Comparison of ENCODE assay signal across 12 mouse cellular contexts in the genomic region with DNA sequence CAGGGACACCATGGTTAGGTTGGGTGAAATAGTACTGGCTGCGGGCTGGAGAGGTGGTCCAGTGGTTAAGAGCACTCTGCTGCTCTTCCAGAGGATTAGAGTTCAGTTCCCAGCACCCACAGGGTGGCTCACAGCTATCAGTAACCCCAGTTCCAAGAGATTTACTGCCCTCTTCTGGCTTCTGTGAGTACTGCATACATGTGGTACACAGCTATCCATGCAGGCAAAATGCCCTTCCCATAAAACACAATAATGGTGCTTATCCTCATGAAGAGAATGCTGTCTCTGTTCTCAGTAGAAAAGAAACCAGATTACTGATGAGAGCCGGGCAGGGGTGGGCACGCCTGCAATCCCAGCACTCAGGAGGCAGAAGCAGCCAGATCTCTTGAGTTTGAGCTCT.
DNase-seq lines count a peak whose midpoint lies in the region; ATAC-seq and TF ChIP-seq lines count a peak whose summit lies in the region.
"Had no signal": no experiment of that assay in that cellular context is flagged by ENCODE, and none has a peak within 500 bp of the region (broad histone marks: within the 10 kb centered on the region; RNA-seq: fewer than 3 reads in every experiment).

No protein-coding gene starts in this region.

- no peak overlapping the region for H3K9ac ChIP-seq in intestine, postnatal 0 days (ENCODE audit: low read depth, low read length)
- no peak overlapping the region for H3K9ac ChIP-seq in intestine, embryonic 16.5 days (ENCODE audit: low read depth, low read length)
- no peak overlapping the region for H3K9ac ChIP-seq in midbrain, postnatal 0 days (replicated peaks; ENCODE audit: low read length, poor library complexity, severe bottlenecking)
- no peak overlapping the region for H3K9ac ChIP-seq in midbrain, embryonic 13.5 days (replicated peaks)
- H3K9ac ChIP-seq in MEL (ENCODE audit: control insufficient read depth, low read depth, low read length, poor library complexity, severe bottlenecking) = no peak overlapping the region
- H3K9ac ChIP-seq in stomach, postnatal 0 days (ENCODE audit: low read length) = no peak overlapping the region
- H3K9ac ChIP-seq: liver, embryonic 13.5 days had no signal

- no peaks in the 10 kb centered on the region for H3K27me3 ChIP-seq in intestine, postnatal 0 days (replicated peaks; ENCODE audit: control insufficient read depth, insufficient read depth, low read length)
- no peaks in the 10 kb centered on the region for H3K27me3 ChIP-seq in intestine, embryonic 16.5 days (replicated peaks; ENCODE audit: control insufficient read depth, insufficient read depth, low read length)
- H3K27me3 ChIP-seq in midbrain, postnatal 0 days (ENCODE audit: insufficient read depth, low read length) = no peaks in the 10 kb centered on the region
- H3K27me3 ChIP-seq in midbrain, embryonic 13.5 days = no peaks in the 10 kb centered on the region
- no peaks in the 10 kb centered on the region for H3K27me3 ChIP-seq in MEL (ENCODE audit: control insufficient read depth in 1 of 2, insufficient read depth in 2 of 2, low read length in 2 of 2)
- H3K27me3 ChIP-seq in stomach, postnatal 0 days (ENCODE audit: control insufficient read depth, insufficient read depth, low read length) = no peaks in the 10 kb centered on the region
- H3K27me3 ChIP-seq: liver, embryonic 13.5 days had no signal

- peak; percentile 50 for TF ChIP-seq CTCF in intestine, postnatal 0 days (IDR thresholded peaks at IDR 0.05; ENCODE audit: low read depth)
- peak; percentile 31; the same call in 1 of the 2 replicates for TF ChIP-seq CTCF in midbrain, postnatal 0 days (IDR thresholded peaks at IDR 0.05)
- peak; percentile 13 to 61 (median 46); a peak in 4 of 6 replicates for TF ChIP-seq CTCF in MEL (IDR thresholded peaks at IDR 0.05 in 2 of 3, conservative IDR thresholded peaks at IDR 0.05 in 1 of 3; ENCODE audit: control insufficient read depth in 1 of 3, insufficient read depth in 1 of 3, low read depth in 2 of 3, low read length in 3 of 3, poor library complexity in 1 of 3, severe bottlenecking in 1 of 3)
- TF ChIP-seq CTCF in stomach, postnatal 0 days (IDR thresholded peaks at IDR 0.05; ENCODE audit: low read depth) = peak; percentile 36

- no peaks in the 10 kb centered on the region for H3K79me2 ChIP-seq in MEL (ENCODE audit: control insufficient read depth, insufficient read depth, low read length, poor library complexity)

- peak; percentile 19 for TF ChIP-seq RAD21 in MEL (IDR thresholded peaks at IDR 0.05; ENCODE audit: low read depth, low read length)

- no peak for ATAC-seq in intestine, postnatal 0 days
- ATAC-seq in intestine, embryonic 16.5 days = no peak
- ATAC-seq in midbrain, postnatal 0 days (ENCODE audit: low FRiP score) = no peak
- ATAC-seq in midbrain, embryonic 13.5 days = no peak
- no peak for ATAC-seq in stomach, postnatal 0 days (ENCODE audit: low FRiP score, low TSS enrichment)
- no peak for ATAC-seq in megakaryocyte, adult 5-6 weeks (ENCODE audit: poor library complexity, severe bottlenecking)
- ATAC-seq: activated CD4-positive, CD25-positive, alpha-beta regulatory T cell, adult 4 months had no signal

- no peak overlapping the region for H3K4me2 ChIP-seq in intestine, postnatal 0 days (replicated peaks; ENCODE audit: low read depth)
- H3K4me2 ChIP-seq in intestine, embryonic 16.5 days (ENCODE audit: low read depth, low read length) = no peak overlapping the region
- no peak overlapping the region for H3K4me2 ChIP-seq in midbrain, postnatal 0 days (ENCODE audit: low read depth, low read length, poor library complexity, severe bottlenecking)
- H3K4me2 ChIP-seq in midbrain, embryonic 13.5 days (replicated peaks) = no peak overlapping the region
- H3K4me2 ChIP-seq in stomach, postnatal 0 days (replicated peaks; ENCODE audit: low read depth) = no peak overlapping the region
- H3K4me2 ChIP-seq: liver, embryonic 13.5 days had no signal

- 92% methylated on average over 3 of the region's 3 CpGs for WGBS in intestine, postnatal 0 days
- 90% methylated on average over 3 of the region's 3 CpGs for WGBS in intestine, embryonic 16.5 days
- 95% methylated on average over 3 of the region's 3 CpGs for WGBS in midbrain, postnatal 0 days
- 99% methylated on average over 3 of the region's 3 CpGs for WGBS in midbrain, embryonic 13.5 days
- 94% methylated on average over 3 of the region's 3 CpGs for WGBS in stomach, postnatal 0 days

- TF ChIP-seq EP300 in MEL (IDR thresholded peaks at IDR 0.05; ENCODE audit: low read depth in 1 of 2, low read length in 2 of 2) = no peak
- TF ChIP-seq EP300 in stomach, postnatal 0 days (optimal IDR thresholded peaks at IDR 0.05) = no peak

- no peaks in the 10 kb centered on the region for H3K4me1 ChIP-seq in intestine, postnatal 0 days (replicated peaks; ENCODE audit: control insufficient read depth, insufficient read depth, low read length)
- no peaks in the 10 kb centered on the region for H3K4me1 ChIP-seq in intestine, embryonic 16.5 days (ENCODE audit: control insufficient read depth, insufficient read depth, low read length)
- H3K4me1 ChIP-seq in midbrain, postnatal 0 days (ENCODE audit: insufficient read depth, low read length) = no peaks in the 10 kb centered on the region
- peaks cover 7% of the 10 kb centered on the region; the same call in 1 of the 2 replicates for H3K4me1 ChIP-seq in midbrain, embryonic 13.5 days (replicated peaks)
- H3K4me1 ChIP-seq in MEL (ENCODE audit: control insufficient read depth in 1 of 2, insufficient read depth in 2 of 2, low read length in 2 of 2) = no peaks in the 10 kb centered on the region
- H3K4me1 ChIP-seq in stomach, postnatal 0 days (replicated peaks; ENCODE audit: control insufficient read depth, insufficient read depth) = no peaks in the 10 kb centered on the region

- no peak for DNase-seq in midbrain, postnatal 0 days (ENCODE audit: low spot score)
- peak; percentile 45 for DNase-seq in MEL (ENCODE audit: low read depth, low spot score)
- no peak for DNase-seq in stomach, postnatal 0 days (ENCODE audit: low spot score)
- DNase-seq: cerebellum, adult 9-11 months; heart, postnatal 36 days; kidney, adult 11 months; liver, embryonic 13.5 days had no signal

- H3K27ac ChIP-seq in intestine, postnatal 0 days (ENCODE audit: low read depth, low read length) = no peak overlapping the region
- H3K27ac ChIP-seq in intestine, embryonic 16.5 days (ENCODE audit: low read length) = no peak overlapping the region
- no peak overlapping the region for H3K27ac ChIP-seq in midbrain, postnatal 0 days (ENCODE audit: low read depth, low read length)
- no peak overlapping the region for H3K27ac ChIP-seq in midbrain, embryonic 13.5 days
- no peak overlapping the region for H3K27ac ChIP-seq in MEL (ENCODE audit: control insufficient read depth, low read depth, low read length)
- no peak overlapping the region for H3K27ac ChIP-seq in stomach, postnatal 0 days (replicated peaks)
- H3K27ac ChIP-seq: liver, embryonic 13.5 days had no signal

- no peaks in the 10 kb centered on the region for H3K36me3 ChIP-seq in intestine, postnatal 0 days (ENCODE audit: control insufficient read depth, insufficient read depth)
- H3K36me3 ChIP-seq in intestine, embryonic 16.5 days (ENCODE audit: control insufficient read depth, insufficient read depth, low read length) = no peaks in the 10 kb centered on the region
- no peaks in the 10 kb centered on the region for H3K36me3 ChIP-seq in midbrain, postnatal 0 days (ENCODE audit: insufficient read depth, low read length)
- H3K36me3 ChIP-seq in midbrain, embryonic 13.5 days = 0 out of 2 replicates have a peak, but pooled peaks cover 1% of the 10 kb centered on the region
- H3K36me3 ChIP-seq in MEL (ENCODE audit: control insufficient read depth in 1 of 2, insufficient read depth in 2 of 2, low read length in 2 of 2) = no peaks in the 10 kb centered on the region
- no peaks in the 10 kb centered on the region for H3K36me3 ChIP-seq in stomach, postnatal 0 days (ENCODE audit: control insufficient read depth, insufficient read depth, low read length)

- H3K9me3 ChIP-seq in intestine, postnatal 0 days (ENCODE audit: control insufficient read depth) = no peaks in the 10 kb centered on the region
- no peaks in the 10 kb centered on the region for H3K9me3 ChIP-seq in intestine, embryonic 16.5 days (ENCODE audit: control insufficient read depth, low read length)
- no peaks in the 10 kb centered on the region for H3K9me3 ChIP-seq in midbrain, postnatal 0 days (ENCODE audit: low read length)
- no peaks in the 10 kb centered on the region; the same call in 1 of the 2 replicates for H3K9me3 ChIP-seq in midbrain, embryonic 13.5 days
- H3K9me3 ChIP-seq in MEL (replicated peaks; ENCODE audit: insufficient read depth, low read length) = no peaks in the 10 kb centered on the region
- H3K9me3 ChIP-seq in stomach, postnatal 0 days (ENCODE audit: control insufficient read depth, low read length) = no peaks in the 10 kb centered on the region
- H3K9me3 ChIP-seq: liver, embryonic 13.5 days had no signal

- H3K4me3 ChIP-seq in intestine, postnatal 0 days (ENCODE audit: low read depth, low read length) = no peak overlapping the region
- no peak overlapping the region for H3K4me3 ChIP-seq in intestine, embryonic 16.5 days (ENCODE audit: low read length)
- no peak overlapping the region for H3K4me3 ChIP-seq in midbrain, postnatal 0 days (ENCODE audit: low read depth, low read length)
- no peak overlapping the region for H3K4me3 ChIP-seq in midbrain, embryonic 13.5 days (replicated peaks)
- no peak overlapping the region for H3K4me3 ChIP-seq in MEL (ENCODE audit: control insufficient read depth in 1 of 2, insufficient read depth in 1 of 2, low read depth in 2 of 2, low read length in 2 of 2)
- H3K4me3 ChIP-seq in stomach, postnatal 0 days (ENCODE audit: low read depth, low read length) = no peak overlapping the region
- H3K4me3 ChIP-seq: liver, embryonic 13.5 days had no signal

- no peak for TF ChIP-seq POLR2A in MEL (IDR thresholded peaks at IDR 0.05; ENCODE audit: control insufficient read depth in 1 of 2, insufficient read depth in 1 of 2, low read depth in 1 of 2, low read length in 2 of 2, poor library complexity in 1 of 2)

TF ChIP-seq in MEL, 35 proteins besides CTCF, POLR2A, EP300 and RAD21 (continues in another document):
- no peak for TF ChIP-seq RCOR1 (IDR thresholded peaks at IDR 0.05; ENCODE audit: low read depth, low read length)
- TF ChIP-seq SMC3 (IDR thresholded peaks at IDR 0.05; ENCODE audit: low read depth, low read length) = no peak; the same call in 1 of the 2 replicates
- TF ChIP-seq MYB (IDR thresholded peaks at IDR 0.05; ENCODE audit: low read depth, low read length) = no peak
- no peak for TF ChIP-seq E2F4 (IDR thresholded peaks at IDR 0.05; ENCODE audit: borderline replicate concordance, low read depth, low read length)
- TF ChIP-seq ZKSCAN1 (IDR thresholded peaks at IDR 0.05; ENCODE audit: low read depth, low read length) = no peak
- no peak for TF ChIP-seq CHD2 (IDR thresholded peaks at IDR 0.05; ENCODE audit: low read length)
- no peak for TF ChIP-seq NELFE (IDR thresholded peaks at IDR 0.05; ENCODE audit: low read depth, low read length)
- TF ChIP-seq TBP (IDR thresholded peaks at IDR 0.05; ENCODE audit: low read depth, low read length) = no peak
- TF ChIP-seq UBTF (IDR thresholded peaks at IDR 0.05; ENCODE audit: borderline replicate concordance, insufficient read depth, low read depth, low read length) = no peak
- TF ChIP-seq ZMIZ1 (IDR thresholded peaks at IDR 0.05; ENCODE audit: low read depth, low read length) = no peak
